Mouse (Mus musculus): ENCODE measurements at regions not wholly inside any gene's neighbourhood (a gene's known extent, or its start where the extent isn't known, plus 50 kb on each side); places are given as distances from the start of the nearest gene placed in this dataset.

DNA sequence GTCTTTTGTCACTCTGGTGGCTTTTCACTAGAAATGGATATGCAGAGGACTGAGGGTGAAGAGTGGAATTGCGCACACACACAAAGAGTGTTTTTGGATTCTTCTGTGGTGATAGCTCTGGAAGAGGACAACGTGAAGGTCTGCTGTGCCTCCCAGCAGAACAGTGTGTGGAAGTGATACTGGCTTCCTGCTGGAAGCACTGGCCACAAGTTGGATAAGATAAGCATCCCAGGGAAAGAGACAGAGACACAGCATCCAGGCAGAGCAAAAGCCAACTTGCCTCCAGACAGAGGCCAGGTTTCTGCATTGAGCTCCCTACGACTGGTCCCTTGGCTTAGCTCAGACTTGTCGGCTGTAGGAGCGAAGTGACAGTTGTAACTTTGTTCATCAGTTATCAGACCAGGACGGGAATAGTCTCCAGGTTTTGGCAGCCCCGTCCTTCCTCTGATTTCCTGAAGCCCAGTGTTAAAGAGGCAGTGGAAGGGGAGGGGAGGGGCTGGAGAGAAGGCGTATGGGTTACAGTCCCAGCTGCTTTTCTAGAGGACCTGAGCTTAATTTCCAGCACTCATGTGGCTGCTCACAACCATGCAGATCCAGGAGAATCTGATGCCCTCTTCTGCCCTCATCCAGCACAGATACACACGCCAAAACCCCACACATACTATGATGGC, 89.2 kb downstream of the Tmem170b start:
- no peaks in the 10 kb centered on the region for H3K9me3 ChIP-seq
- no peak overlapping the region for H3K4me3 ChIP-seq (replicated peaks)
- no peak overlapping the region for H3K27ac ChIP-seq
- H3K4me2 ChIP-seq (replicated peaks): no peak overlapping the region
- no peaks in the 10 kb centered on the region for H3K36me3 ChIP-seq
- H3K27me3 ChIP-seq: no peaks in the 10 kb centered on the region
- H3K4me1 ChIP-seq (replicated peaks): no peaks in the 10 kb centered on the region
- WGBS: 85% methylated on average over 9 of the region's 9 CpGs
- ATAC-seq: no peak
- H3K9ac ChIP-seq (replicated peaks): no peak overlapping the region

DNA sequence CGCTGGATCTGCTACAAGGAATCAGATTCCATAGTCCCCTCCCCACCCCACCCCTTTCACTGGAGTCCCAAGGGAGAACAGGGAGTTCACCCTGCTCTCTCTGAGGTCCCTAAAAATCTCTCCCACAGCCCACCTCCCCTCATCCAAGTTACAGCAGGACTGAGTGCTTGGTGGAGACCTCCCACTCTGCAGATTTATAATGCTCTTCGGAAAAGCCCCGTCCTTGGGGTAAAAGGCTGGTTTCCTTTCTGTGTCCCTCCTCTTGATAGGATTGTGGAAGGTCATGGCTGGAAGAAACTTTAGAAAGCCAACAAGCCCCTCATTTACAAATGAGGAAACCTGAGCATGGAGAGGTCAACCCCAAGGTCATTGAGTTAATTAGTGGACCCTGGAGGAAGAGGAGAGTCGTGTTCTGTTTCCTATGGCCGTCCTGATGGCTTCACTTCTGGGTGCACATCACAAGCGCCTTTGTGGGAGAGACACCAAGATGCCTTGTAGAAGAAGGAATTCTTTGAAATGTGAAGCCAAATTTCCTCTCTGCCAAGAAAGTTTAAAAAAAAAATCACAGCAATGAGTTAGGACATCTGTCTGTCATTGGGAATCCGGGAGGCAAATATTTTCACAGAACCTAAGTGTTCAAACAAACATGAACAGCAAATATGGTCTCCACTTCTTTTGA, 91.2 kb downstream of the Tmem170b start:
- Histone ChIP-seq H3K4me1 (replicated peaks) (no peaks in the 10 kb centered on the region), H3K4me3 (replicated peaks) (no peak overlapping the region), H3K9ac (replicated peaks) (no peak overlapping the region), H3K27ac (no peak overlapping the region), H3K36me3 (no peaks in the 10 kb centered on the region), H3K4me2 (replicated peaks) (no peak overlapping the region), H3K9me3 (no peaks in the 10 kb centered on the region), H3K27me3 (no peaks in the 10 kb centered on the region)
- ATAC-seq: no peak
- 86% methylated on average over 7 of the region's 7 CpGs for WGBS

DNA sequence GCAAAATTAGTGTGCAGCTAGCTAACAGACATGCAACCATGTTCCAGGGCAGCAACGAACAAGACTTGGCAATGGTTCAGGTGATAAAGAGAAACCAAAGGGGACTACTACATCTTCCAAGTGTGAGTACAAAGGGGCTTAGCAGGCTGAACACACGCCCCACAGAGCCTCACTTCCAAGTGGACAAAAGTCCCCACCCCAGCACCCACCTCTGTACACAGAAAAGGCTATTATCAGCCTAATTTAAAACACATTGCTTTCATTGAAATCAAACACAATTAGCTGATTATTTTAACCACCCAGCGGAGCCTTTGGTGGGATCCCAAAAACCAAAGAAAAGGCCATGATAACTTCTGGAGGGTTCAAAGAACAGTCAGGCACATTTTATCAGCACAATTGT, 95.6 kb downstream of the Tmem170b start:
- no peaks in the 10 kb centered on the region for H3K9me3 ChIP-seq
- H3K9ac ChIP-seq (replicated peaks): no peak overlapping the region
- no peak overlapping the region for H3K4me2 ChIP-seq (replicated peaks)
- H3K4me3 ChIP-seq (replicated peaks): no peak overlapping the region
- no peak for ATAC-seq
- no peaks in the 10 kb centered on the region for H3K36me3 ChIP-seq
- no peak overlapping the region for H3K27ac ChIP-seq
- H3K27me3 ChIP-seq: no peaks in the 10 kb centered on the region
- WGBS: 59% methylated on average over 3 of the region's 3 CpGs
- H3K4me1 ChIP-seq (replicated peaks): no peaks in the 10 kb centered on the region

DNA sequence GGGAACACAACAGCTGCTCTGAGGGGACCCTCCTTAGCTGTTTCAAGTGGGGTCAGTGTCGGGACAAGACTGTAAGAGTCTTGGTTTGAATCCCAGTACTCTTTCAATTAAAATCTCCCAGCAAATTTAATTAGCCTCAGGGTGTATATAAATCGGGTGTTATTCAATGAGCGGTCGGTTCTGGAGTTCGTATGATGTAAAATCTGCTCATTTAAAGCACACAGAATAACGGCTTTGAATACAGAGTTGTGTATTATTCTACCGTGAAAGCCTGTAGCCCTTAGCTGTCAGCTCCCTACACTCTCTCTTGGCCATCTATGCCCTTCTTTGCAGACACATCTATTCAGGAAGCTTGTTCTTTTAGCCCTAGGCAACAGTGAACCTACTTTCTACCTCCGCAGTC, 96.1 kb downstream of the Tmem170b start:
- H3K4me2 ChIP-seq (replicated peaks): no peak overlapping the region
- no peaks in the 10 kb centered on the region for H3K27me3 ChIP-seq
- no peak overlapping the region for H3K27ac ChIP-seq
- WGBS: 79% methylated on average over 8 of the region's 8 CpGs
- H3K4me1 ChIP-seq (replicated peaks): no peaks in the 10 kb centered on the region
- no peaks in the 10 kb centered on the region for H3K9me3 ChIP-seq
- H3K36me3 ChIP-seq: no peaks in the 10 kb centered on the region
- ATAC-seq: no peak
- H3K4me3 ChIP-seq (replicated peaks): no peak overlapping the region
- H3K9ac ChIP-seq (replicated peaks): no peak overlapping the region

DNA sequence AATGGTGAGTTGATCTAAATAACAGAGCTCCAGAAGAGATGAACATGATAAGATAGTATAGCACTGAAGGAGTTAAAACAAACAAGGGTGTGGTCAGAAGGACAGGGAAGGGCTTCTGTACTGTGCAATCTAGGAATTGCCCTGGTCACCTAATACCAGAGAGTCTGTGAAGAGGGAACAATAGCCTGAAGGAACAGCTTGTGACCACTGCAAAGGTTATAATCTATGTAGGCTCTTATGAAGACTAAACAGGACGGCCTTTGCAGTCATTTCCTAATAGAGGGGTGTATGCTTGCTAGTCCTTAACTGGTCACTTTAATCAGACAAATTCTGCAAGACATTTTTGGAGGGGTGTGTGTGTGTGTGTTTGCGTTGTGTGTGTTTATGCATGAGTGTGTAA, 97.5 kb downstream of the Tmem170b start:
- no peak overlapping the region for H3K9ac ChIP-seq (replicated peaks)
- no peaks in the 10 kb centered on the region for H3K9me3 ChIP-seq
- ATAC-seq: no peak
- 81% methylated on average over 2 of the region's 2 CpGs for WGBS
- no peak overlapping the region for H3K4me3 ChIP-seq (replicated peaks)
- no peak overlapping the region for H3K27ac ChIP-seq
- no peaks in the 10 kb centered on the region for H3K36me3 ChIP-seq
- H3K4me1 ChIP-seq (replicated peaks): no peaks in the 10 kb centered on the region
- H3K4me2 ChIP-seq (replicated peaks): no peak overlapping the region
- 0 out of 2 replicates have a peak, but pooled peaks cover 2% of the 10 kb centered on the region for H3K27me3 ChIP-seq

DNA sequence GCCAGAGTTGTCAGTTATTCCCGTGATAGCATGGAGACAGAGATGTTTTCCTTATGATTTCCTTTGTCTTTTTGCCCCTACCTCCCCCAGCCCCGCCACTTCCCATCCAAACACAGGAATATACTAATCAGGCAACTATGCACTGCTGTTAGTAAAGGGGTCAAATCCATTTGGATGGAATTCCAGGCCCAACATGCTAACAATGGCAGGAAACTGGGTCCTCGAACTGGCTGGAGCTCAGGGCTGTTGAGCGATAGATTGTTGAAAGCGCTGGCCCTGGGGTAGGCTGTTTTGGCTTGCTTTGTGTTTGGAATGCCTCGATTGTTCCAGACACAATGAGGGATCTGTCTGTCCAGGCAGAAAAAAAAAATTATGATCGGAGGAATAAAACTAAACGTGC, 97.9 kb downstream of the Tmem170b start:
- Histone ChIP-seq H3K27me3 (0 out of 2 replicates have a peak, but pooled peaks cover 2% of the 10 kb centered on the region), H3K9me3 (no peaks in the 10 kb centered on the region), H3K36me3 (no peaks in the 10 kb centered on the region), H3K4me2 (replicated peaks) (no peak overlapping the region), H3K27ac (no peak overlapping the region), H3K9ac (replicated peaks) (no peak overlapping the region), H3K4me3 (replicated peaks) (no peak overlapping the region), H3K4me1 (replicated peaks) (no peaks in the 10 kb centered on the region)
- WGBS: 75% methylated on average over 8 of the region's 8 CpGs
- ATAC-seq: no peak

DNA sequence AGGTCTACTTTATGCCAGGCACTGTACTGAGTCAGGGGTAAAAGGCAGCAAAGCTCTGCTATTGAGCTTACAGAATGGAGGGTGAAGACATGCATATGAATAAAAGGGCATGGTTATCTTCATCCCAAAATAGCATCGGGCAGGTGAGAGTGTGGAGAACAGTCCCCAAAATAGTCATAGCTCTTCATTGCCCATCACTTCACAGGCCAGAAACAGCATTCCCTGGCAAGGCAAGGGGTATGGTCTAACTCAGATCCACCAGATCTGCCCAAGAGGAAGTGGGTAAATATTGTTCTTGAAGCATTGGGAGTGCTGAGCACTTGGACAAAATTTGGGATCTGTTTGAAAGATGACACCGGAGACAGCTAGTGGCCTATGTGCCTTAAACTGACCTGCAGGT, 99.1 kb downstream of the Tmem170b start:
- Histone ChIP-seq H3K4me1 (replicated peaks) (no peaks in the 10 kb centered on the region), H3K27ac (no peak overlapping the region), H3K36me3 (no peaks in the 10 kb centered on the region), H3K27me3 (0 out of 2 replicates have a peak, but pooled peaks cover 2% of the 10 kb centered on the region), H3K9ac (replicated peaks) (no peak overlapping the region), H3K4me3 (replicated peaks) (no peak overlapping the region), H3K4me2 (replicated peaks) (no peak overlapping the region), H3K9me3 (no peaks in the 10 kb centered on the region)
- ATAC-seq: no peak
- WGBS: 97% methylated on average over 2 of the region's 2 CpGs

DNA sequence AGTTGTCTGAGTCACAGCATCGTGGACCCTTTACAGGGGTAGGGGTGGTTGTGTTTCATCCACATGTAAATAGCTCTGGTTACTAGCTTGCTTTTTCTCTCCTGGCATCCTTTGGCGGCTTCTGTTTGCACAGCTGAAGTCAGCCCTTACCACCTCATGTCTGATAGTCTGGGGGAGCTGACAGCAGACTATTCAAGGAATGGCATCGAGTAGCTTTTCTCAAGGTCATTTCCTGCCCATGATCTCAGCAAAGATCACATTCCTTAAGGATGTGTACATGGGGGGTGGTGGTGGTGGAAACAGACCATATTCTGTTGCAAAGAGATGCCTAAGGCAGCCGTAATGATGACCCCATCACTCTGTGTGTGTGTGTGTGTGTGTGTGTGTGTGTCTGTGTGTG, 99.9 kb downstream of the Tmem170b start:
- no peak overlapping the region for H3K27ac ChIP-seq
- H3K27me3 ChIP-seq: 0 out of 2 replicates have a peak, but pooled peaks cover 2% of the 10 kb centered on the region
- H3K4me1 ChIP-seq (replicated peaks): no peaks in the 10 kb centered on the region
- WGBS: 78% methylated on average over 4 of the region's 4 CpGs
- ATAC-seq: no peak
- H3K36me3 ChIP-seq: no peaks in the 10 kb centered on the region
- no peak overlapping the region for H3K4me2 ChIP-seq (replicated peaks)
- H3K4me3 ChIP-seq (replicated peaks): no peak overlapping the region
- H3K9ac ChIP-seq (replicated peaks): no peak overlapping the region
- no peaks in the 10 kb centered on the region for H3K9me3 ChIP-seq

DNA sequence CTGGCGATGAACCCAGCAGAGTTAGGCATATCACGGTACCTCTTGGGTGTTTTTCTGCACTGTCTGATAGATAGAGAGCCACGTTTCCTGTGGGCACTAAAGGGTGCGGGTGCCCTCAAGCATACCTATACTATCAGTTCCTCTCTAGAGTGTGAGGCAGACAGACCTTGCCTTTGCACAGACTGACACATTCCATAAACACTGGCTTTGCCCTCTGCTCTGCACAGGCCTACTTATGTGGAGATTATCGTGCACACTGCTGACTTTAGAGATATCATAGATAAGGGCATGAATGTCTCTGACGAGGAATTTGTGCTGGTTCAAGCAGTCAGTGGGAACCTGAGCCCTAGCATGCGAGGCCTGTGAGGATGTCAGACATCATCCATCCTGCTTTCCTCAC, 102.1 kb downstream of the Tmem170b start:
- H3K4me1 ChIP-seq (replicated peaks): no peaks in the 10 kb centered on the region
- WGBS: 89% methylated on average over 7 of the region's 7 CpGs
- H3K36me3 ChIP-seq: no peaks in the 10 kb centered on the region
- ATAC-seq: no peak
- no peak overlapping the region for H3K4me3 ChIP-seq (replicated peaks)
- H3K9ac ChIP-seq (replicated peaks): no peak overlapping the region
- 0 out of 2 replicates have a peak, but pooled peaks cover 2% of the 10 kb centered on the region for H3K27me3 ChIP-seq
- H3K27ac ChIP-seq: no peak overlapping the region
- no peaks in the 10 kb centered on the region for H3K9me3 ChIP-seq
- no peak overlapping the region for H3K4me2 ChIP-seq (replicated peaks)

DNA sequence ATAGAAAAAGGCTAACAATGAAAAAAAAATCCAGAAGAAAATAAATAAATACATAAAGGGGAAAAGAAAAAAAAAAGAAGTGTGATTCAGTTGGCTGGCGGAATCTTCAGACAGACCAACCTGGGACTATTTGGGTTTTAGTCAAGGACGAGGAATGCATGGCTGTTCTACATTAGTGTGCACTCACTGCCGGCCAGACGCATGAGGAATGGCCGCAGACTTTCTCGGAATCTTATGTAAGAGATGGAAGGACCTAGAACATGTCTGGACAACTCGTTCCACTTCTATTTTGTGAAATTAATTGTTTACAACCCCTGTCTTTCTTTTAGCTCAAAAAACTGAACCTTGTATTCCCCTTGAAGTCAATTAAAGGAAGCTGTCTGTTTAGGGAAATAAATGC, 103.4 kb downstream of the Tmem170b start:
- no peak for ATAC-seq
- 0 out of 2 replicates have a peak, but pooled peaks cover 2% of the 10 kb centered on the region for H3K27me3 ChIP-seq
- H3K4me2 ChIP-seq (replicated peaks): no peak overlapping the region
- H3K4me3 ChIP-seq (replicated peaks): no peak overlapping the region
- 70% methylated on average over 7 of the region's 7 CpGs for WGBS
- H3K9ac ChIP-seq (replicated peaks): no peak overlapping the region
- no peaks in the 10 kb centered on the region for H3K36me3 ChIP-seq
- no peaks in the 10 kb centered on the region for H3K9me3 ChIP-seq
- H3K4me1 ChIP-seq (replicated peaks): no peaks in the 10 kb centered on the region
- H3K27ac ChIP-seq: no peak overlapping the region

DNA sequence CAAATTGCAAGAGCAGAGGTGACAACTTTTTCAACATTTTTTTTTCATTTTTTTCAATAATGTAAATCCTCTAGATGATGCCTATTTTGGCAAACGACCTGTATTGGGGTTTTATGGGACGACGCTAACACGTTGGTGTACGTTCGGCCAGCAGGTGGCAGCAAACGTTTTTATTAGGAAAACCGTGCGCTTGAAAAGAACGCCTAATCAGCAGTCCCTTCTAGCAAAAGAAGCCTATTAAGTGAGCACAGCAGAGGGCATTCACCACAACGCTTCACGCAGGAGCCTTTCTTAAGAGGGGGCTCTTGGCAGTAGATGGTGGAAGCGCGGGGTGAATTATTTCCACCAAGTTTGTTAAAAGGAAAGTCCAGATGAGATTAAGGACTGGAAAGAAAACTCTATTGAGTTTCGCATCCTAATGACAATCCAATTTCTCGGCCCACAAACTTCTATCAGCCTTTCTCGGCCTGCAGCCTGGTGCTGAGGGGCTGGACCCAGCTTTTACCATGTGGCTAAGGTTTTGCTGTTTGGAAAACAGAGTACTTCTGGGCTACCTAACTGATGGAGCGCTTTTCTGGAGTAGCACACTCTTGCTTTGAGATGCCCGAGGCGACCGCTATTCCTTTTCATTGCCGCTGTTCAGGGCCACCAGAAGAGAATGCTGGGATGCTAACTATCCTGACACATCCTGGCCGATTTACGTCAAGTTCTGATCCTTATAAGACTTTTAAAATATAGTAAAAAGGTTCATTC, 103.9 kb downstream of the Tmem170b start:
- H3K4me2 ChIP-seq (replicated peaks): peak overlapping the region; percentile 17; the same call in 1 of the 2 replicates
- WGBS: 26% methylated on average over 24 of the region's 24 CpGs
- peak; percentile 85 for ATAC-seq

DNA sequence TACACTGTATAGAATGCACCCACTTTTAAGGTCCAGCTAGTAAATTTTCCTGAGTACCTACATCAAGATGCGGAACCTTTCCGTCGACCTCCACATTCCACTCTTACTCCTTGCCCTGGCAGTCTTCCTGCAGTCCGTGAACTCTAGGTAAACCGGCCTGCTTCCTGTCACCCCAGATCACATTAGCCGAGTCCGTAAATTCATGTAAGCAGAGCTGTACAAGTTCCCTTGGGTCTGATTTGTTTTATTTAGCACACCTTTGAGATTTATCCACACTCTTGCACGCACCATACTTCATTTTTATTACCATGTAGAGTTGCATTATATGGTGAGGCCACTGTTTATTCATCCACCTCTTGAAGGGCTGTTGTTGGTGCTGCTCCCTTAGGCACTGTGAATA, 106.9 kb downstream of the Tmem170b start:
- H3K36me3 ChIP-seq: no peaks in the 10 kb centered on the region
- no peaks in the 10 kb centered on the region for H3K4me1 ChIP-seq (replicated peaks)
- H3K9me3 ChIP-seq: no peaks in the 10 kb centered on the region
- H3K4me2 ChIP-seq (replicated peaks): no peak overlapping the region
- H3K27ac ChIP-seq: no peak overlapping the region
- 87% methylated on average over 8 of the region's 8 CpGs for WGBS
- no peak overlapping the region for H3K9ac ChIP-seq (replicated peaks)
- no peak overlapping the region for H3K4me3 ChIP-seq (replicated peaks)
- no peaks in the 10 kb centered on the region for H3K27me3 ChIP-seq
- no peak for ATAC-seq

More for the DNA sequence above, 103.9 kb downstream of the Tmem170b start:
- Histone ChIP-seq H3K4me1 (replicated peaks) (no peaks in the 10 kb centered on the region), H3K27me3 (0 out of 2 replicates have a peak, but pooled peaks cover 2% of the 10 kb centered on the region), H3K4me3 (replicated peaks) (no peak overlapping the region), H3K9ac (replicated peaks) (no peak overlapping the region), H3K27ac (no peak overlapping the region), H3K36me3 (no peaks in the 10 kb centered on the region), H3K9me3 (no peaks in the 10 kb centered on the region)

Measured in midbrain, embryonic 13.5 days (tissue).